Mouse (Mus musculus): Measurements from ENCODE around the gene Abcg4. TPM values are rescaled to one million over a fixed set of nuclear protein-coding genes. Genes with fewer than 3 reads are reported as not detected.

Gene Abcg4
- polyA plus RNA-seq, 1 experiment from 2014 or later: 3.0 TPM

DNA sequence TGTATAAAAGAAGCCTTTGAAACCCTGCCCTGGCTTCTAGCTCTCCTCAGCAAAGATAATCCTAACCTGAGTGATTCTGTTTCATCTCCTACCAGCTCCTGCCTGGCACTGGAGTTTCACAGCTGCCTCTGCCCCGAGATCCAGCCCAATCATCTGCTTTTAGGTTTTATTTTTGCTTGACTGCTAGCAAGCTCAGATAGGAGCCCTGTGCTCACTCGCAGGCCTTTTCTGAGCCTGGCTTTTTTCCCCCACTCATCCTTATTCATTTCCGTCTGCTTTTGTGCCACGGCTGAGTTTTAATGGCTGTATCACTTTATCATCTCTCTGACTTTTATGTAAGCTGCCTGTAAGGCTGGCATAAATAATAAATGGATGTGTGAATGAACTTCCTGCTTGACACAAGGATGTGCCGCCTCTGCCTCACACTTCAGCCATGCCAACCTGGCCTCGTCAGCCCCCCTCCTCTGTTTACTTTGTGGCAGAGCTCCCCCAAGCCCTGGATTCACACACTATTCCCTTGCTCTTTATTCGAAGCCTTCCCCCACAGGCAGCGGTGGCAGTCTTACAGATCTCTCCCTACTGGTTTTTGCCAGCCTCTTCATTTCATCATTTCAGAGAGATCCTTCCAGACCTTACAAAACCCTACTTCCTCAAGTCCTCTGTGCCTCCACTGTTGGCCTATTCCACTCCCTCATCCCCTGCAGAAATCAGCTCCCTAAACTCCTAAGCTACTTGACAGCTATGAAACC lies 21.8 kb downstream of the Abcg4 start:
- peaks cover 12% of the 10 kb centered on the region for H3K4me1 ChIP-seq (ENCODE audit: control insufficient read depth, insufficient read depth, low read length)
- WGBS: 63% methylated on average over 8 of the region's 8 CpGs
- peak overlapping the region; percentile 90; the same call in 1 of the 2 replicates for H3K27ac ChIP-seq (ENCODE audit: low read length)
- H3K4me3 ChIP-seq (ENCODE audit: low read length): peak overlapping the region; percentile 60
- H3K9me3 ChIP-seq (ENCODE audit: control insufficient read depth, low read length): no peaks in the 10 kb centered on the region
- H3K4me2 ChIP-seq (ENCODE audit: low read depth, low read length): peak overlapping the region; percentile 93
- no peak for ATAC-seq
- no peaks in the 10 kb centered on the region for H3K27me3 ChIP-seq (replicated peaks; ENCODE audit: control insufficient read depth, insufficient read depth, low read length)
- peak overlapping the region; percentile 99 for H3K9ac ChIP-seq (ENCODE audit: low read depth, low read length)
- no peaks in the 10 kb centered on the region for H3K36me3 ChIP-seq (ENCODE audit: control insufficient read depth, insufficient read depth, low read length)

DNA sequence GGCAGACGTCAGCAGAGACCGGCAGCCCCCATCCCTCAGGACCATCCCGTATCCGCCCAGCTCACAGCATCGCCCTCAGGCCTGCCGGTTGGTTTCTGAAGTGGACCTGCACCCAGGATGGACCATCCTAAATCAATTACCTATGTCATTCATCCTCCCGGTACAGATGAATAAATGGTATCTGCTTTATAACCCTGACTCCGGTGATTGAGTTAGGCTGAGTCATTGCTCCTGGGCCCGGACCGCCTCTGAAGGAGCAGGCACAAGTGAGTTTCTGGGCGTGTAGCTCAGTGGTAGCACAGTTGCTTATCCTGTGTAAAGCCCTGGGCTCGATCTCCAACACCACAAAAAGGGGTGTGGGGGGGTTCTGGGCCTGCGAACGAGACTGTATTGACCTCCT lies 27.0 kb downstream of the Abcg4 start:
- Histone ChIP-seq H3K36me3 (ENCODE audit: control insufficient read depth, insufficient read depth, low read length) (no peaks in the 10 kb centered on the region), H3K9me3 (ENCODE audit: control insufficient read depth, low read length) (no peaks in the 10 kb centered on the region), H3K9ac (ENCODE audit: low read depth, low read length) (no peak overlapping the region), H3K4me1 (ENCODE audit: control insufficient read depth, insufficient read depth, low read length) (no peaks in the 10 kb centered on the region), H3K27me3 (replicated peaks; ENCODE audit: control insufficient read depth, insufficient read depth, low read length) (no peaks in the 10 kb centered on the region), H3K4me3 (ENCODE audit: low read length) (no peak overlapping the region), H3K27ac (ENCODE audit: low read length) (no peak overlapping the region), H3K4me2 (ENCODE audit: low read depth, low read length) (no peak overlapping the region)
- WGBS: 73% methylated on average over 14 of the region's 14 CpGs
- ATAC-seq: no peak

DNA sequence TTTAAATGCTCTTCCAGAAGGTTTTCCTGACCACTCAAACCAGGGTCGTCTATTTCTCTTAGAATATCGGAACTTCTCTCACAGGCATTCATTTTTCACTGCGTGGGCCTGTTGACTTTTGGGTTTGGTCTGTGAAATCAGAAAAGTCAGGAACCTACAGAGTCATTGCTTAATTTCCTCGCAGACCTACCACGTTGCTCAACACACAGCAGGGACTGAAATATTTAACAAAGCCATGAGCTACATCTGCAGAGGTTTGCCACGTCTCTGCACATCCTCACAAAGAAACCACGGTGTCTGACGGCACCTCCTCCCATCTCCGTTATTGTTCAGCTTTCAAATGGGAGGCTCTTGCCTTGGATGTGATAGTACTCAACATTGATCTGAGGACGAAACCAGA lies 29.4 kb downstream of the Abcg4 start:
- WGBS: 80% methylated on average over 10 of the region's 10 CpGs
- Histone ChIP-seq H3K27me3 (replicated peaks; ENCODE audit: control insufficient read depth, insufficient read depth, low read length) (no peaks in the 10 kb centered on the region), H3K9ac (ENCODE audit: low read depth, low read length) (no peak overlapping the region), H3K9me3 (ENCODE audit: control insufficient read depth, low read length) (no peaks in the 10 kb centered on the region), H3K36me3 (ENCODE audit: control insufficient read depth, insufficient read depth, low read length) (no peaks in the 10 kb centered on the region), H3K4me2 (ENCODE audit: low read depth, low read length) (no peak overlapping the region), H3K27ac (ENCODE audit: low read length) (no peak overlapping the region), H3K4me1 (ENCODE audit: control insufficient read depth, insufficient read depth, low read length) (peaks cover 5% of the 10 kb centered on the region; the same call in 1 of the 2 replicates), H3K4me3 (ENCODE audit: low read length) (no peak overlapping the region)
- no peak for ATAC-seq

DNA sequence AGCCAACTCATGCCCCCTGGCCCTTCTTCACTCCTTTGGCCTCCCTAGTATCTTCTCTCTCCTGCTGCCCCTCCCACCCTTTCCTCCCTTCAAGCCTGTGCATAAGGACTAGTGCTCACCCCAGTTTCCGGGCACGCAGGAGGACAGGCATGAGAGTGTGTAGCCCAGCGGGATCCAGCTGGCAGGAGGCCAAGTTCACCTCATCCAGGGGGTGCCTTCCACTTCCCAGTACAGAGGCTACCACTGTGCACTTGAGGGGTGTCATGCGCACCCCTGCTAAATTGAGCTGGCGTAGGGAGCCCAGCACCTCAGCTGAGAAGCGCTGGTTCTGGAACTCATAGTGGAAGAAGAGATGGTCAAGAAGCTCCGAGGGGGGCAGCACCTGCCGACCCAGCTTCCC lies 32.2 kb downstream of the Abcg4 start:
- 79% methylated on average over 8 of the region's 8 CpGs for WGBS
- H3K27me3 ChIP-seq (replicated peaks; ENCODE audit: control insufficient read depth, insufficient read depth, low read length): no peaks in the 10 kb centered on the region
- no peaks in the 10 kb centered on the region for H3K36me3 ChIP-seq (ENCODE audit: control insufficient read depth, insufficient read depth, low read length)
- H3K9ac ChIP-seq (ENCODE audit: low read depth, low read length): no peak overlapping the region
- H3K27ac ChIP-seq (ENCODE audit: low read length): no peak overlapping the region
- no peaks in the 10 kb centered on the region for H3K9me3 ChIP-seq (ENCODE audit: control insufficient read depth, low read length)
- no peak overlapping the region for H3K4me3 ChIP-seq (ENCODE audit: low read length)
- no peak overlapping the region for H3K4me2 ChIP-seq (ENCODE audit: low read depth, low read length)
- H3K4me1 ChIP-seq (ENCODE audit: control insufficient read depth, insufficient read depth, low read length): peaks cover 10% of the 10 kb centered on the region; the same call in 1 of the 2 replicates
- ATAC-seq: no peak

DNA sequence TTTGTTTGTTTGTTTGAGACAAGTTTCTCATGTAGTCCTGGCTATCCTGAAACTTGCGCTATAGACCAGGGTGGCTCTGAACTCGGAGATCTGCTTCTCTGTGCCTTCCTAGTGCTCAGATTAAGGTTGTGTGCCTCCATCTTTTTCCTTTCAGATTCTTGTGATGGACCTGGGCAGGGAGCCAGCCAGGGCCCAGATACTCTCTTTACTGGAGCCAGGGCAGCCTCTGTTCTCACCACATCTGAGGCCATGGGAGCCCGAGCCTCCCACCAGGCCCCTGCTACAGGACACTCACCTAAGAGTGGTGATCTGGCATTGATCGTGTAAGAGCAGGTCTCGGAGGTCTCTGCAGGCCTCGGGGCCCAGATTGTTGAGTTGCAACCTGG lies 33.3 kb downstream of the Abcg4 start:
- ATAC-seq: no peak
- H3K36me3 ChIP-seq (ENCODE audit: control insufficient read depth, insufficient read depth, low read length): no peaks in the 10 kb centered on the region
- H3K4me1 ChIP-seq (ENCODE audit: control insufficient read depth, insufficient read depth, low read length): peaks cover 14% of the 10 kb centered on the region
- H3K9ac ChIP-seq (ENCODE audit: low read depth, low read length): no peak overlapping the region
- no peak overlapping the region for H3K4me3 ChIP-seq (ENCODE audit: low read length)
- H3K27ac ChIP-seq (ENCODE audit: low read length): no peak overlapping the region
- H3K9me3 ChIP-seq (ENCODE audit: control insufficient read depth, low read length): no peaks in the 10 kb centered on the region
- 59% methylated on average over 6 of the region's 6 CpGs for WGBS
- no peak overlapping the region for H3K4me2 ChIP-seq (ENCODE audit: low read depth, low read length)
- H3K27me3 ChIP-seq (replicated peaks; ENCODE audit: control insufficient read depth, insufficient read depth, low read length): no peaks in the 10 kb centered on the region

DNA sequence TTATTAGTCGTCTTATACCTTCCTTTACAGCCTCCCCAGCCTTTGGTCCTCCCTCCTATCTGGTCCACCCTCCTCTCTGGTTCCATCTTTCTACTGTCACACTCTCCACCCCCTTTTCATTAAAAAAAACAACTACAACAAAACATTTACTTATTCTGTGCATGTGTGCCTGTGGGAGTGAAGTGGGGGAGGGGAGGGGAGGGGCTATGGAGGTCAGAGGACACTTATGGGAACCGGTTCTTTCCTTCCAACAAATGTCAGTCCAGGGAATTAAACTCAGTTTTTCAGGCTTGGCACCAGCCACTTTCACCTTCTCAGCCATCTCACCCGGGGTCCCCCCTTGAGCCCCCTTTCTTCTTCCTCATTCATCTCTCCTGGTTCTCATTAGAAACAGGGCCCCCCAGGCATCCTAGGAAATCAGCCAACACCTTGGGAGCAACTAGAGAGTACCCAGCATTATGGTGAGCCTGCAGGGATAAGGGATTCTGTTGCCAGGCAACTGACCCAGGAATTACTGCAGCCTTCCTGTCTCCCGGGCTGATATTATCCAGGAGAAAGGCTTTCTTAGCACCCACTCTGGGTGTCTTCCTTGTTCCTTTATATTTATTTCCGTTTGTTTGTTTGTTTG lies 33.8 kb downstream of the Abcg4 start:
- H3K36me3 ChIP-seq (ENCODE audit: control insufficient read depth, insufficient read depth, low read length): no peaks in the 10 kb centered on the region
- H3K27me3 ChIP-seq (replicated peaks; ENCODE audit: control insufficient read depth, insufficient read depth, low read length): no peaks in the 10 kb centered on the region
- no peak overlapping the region for H3K4me2 ChIP-seq (ENCODE audit: low read depth, low read length)
- H3K9ac ChIP-seq (ENCODE audit: low read depth, low read length): no peak overlapping the region
- peaks cover 15% of the 10 kb centered on the region for H3K4me1 ChIP-seq (ENCODE audit: control insufficient read depth, insufficient read depth, low read length)
- H3K27ac ChIP-seq (ENCODE audit: low read length): no peak overlapping the region
- 17% methylated on average over 5 of the region's 5 CpGs for WGBS
- H3K9me3 ChIP-seq (ENCODE audit: control insufficient read depth, low read length): no peaks in the 10 kb centered on the region
- ATAC-seq: no peak
- H3K4me3 ChIP-seq (ENCODE audit: low read length): no peak overlapping the region

DNA sequence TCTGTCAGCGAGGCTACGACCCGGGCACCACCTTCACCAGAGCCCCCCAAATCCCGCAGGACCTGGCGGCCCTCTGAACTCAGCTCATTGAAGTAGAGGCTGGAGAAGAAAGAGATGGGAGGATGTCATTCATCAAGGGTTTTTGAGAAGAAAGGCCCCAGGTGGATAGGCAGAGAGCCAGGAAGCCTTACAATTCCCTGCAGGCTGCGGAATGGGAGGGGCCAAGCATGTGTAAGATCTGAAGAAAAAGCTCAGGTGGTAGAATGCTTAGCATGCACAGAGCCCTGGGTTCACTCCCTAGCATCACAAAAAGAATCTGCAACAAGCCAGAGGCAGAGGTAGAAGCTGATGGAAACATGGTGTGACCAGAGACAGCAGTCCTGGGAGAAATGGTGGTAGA lies 35.0 kb downstream of the Abcg4 start:
- H3K4me3 ChIP-seq (ENCODE audit: low read length): no peak overlapping the region
- H3K27ac ChIP-seq (ENCODE audit: low read length): no peak overlapping the region
- no peak for ATAC-seq
- 84% methylated on average over 6 of the region's 6 CpGs for WGBS
- H3K9ac ChIP-seq (ENCODE audit: low read depth, low read length): no peak overlapping the region
- H3K4me2 ChIP-seq (ENCODE audit: low read depth, low read length): no peak overlapping the region
- H3K27me3 ChIP-seq (replicated peaks; ENCODE audit: control insufficient read depth, insufficient read depth, low read length): no peaks in the 10 kb centered on the region
- no peaks in the 10 kb centered on the region for H3K36me3 ChIP-seq (ENCODE audit: control insufficient read depth, insufficient read depth, low read length)
- H3K9me3 ChIP-seq (ENCODE audit: control insufficient read depth, low read length): no peaks in the 10 kb centered on the region
- H3K4me1 ChIP-seq (ENCODE audit: control insufficient read depth, insufficient read depth, low read length): peaks cover 16% of the 10 kb centered on the region

DNA sequence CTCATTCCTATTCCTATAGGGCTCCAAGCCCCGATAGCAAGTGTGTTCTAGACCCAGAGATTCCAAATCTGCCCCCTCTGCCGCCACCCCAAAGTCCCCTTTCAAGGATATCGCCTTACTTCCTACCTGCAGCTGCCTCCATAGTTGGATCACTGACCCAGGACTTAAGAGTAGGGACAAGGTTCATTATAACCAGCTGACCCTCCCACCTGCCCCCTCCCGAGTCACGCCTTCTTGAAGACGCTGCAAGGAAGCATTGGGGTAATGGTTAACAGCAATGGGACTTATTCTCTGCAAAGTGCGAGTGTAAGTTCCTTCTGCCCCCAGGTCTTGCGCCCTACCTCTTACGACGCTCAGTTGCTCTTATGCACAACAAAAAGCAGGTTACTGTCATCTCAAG lies 37.1 kb downstream of the Abcg4 start, which contains the start of gene Pdzd3:
TSS of gene Pdzd3 (minus strand) at position 158 of the 400 bp plus-strand sequence.
- Histone ChIP-seq H3K4me3 (ENCODE audit: low read length) (peak within 1 kb of the TSS; percentile 41), H3K4me2 (ENCODE audit: low read depth, low read length) (peak within 1 kb of the TSS; percentile 44), H3K9ac (ENCODE audit: low read depth, low read length) (peak within 1 kb of the TSS; percentile 50), H3K9me3 (ENCODE audit: control insufficient read depth, low read length) (no peaks in the 10 kb centered on the region), H3K36me3 (ENCODE audit: control insufficient read depth, insufficient read depth, low read length) (no peaks in the 10 kb centered on the region), H3K27ac (ENCODE audit: low read length) (peak within 1 kb of the TSS; percentile 11), H3K27me3 (replicated peaks; ENCODE audit: control insufficient read depth, insufficient read depth, low read length) (no peaks in the 10 kb centered on the region), H3K4me1 (ENCODE audit: control insufficient read depth, insufficient read depth, low read length) (peaks cover 16% of the 10 kb centered on the region)
- ATAC-seq: peak; percentile 86
- WGBS: 52% methylated on average over 10 of the region's 10 CpGs

DNA sequence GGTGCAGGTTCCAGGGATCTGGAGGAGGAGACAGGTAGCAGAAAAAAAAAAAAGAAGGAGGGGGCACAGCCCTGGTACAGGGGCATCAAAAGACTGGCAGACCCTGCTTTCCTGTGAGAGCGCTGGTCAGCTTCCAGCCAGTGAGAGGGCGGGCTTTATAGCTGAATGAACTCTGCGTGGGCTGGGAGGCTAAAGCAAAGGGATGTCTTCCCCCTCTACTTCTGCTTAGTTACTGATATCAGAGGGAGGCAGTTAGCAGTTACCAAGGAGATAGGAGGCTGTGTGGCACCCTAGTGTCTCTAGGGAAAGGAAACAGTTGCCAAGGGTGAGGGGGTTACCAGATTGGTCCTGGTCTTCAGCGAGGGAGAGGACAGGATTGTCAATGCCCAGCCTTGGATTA lies 38.0 kb downstream of the Abcg4 start:
- Histone ChIP-seq H3K36me3 (ENCODE audit: control insufficient read depth, insufficient read depth, low read length) (no peaks in the 10 kb centered on the region), H3K27me3 (replicated peaks; ENCODE audit: control insufficient read depth, insufficient read depth, low read length) (no peaks in the 10 kb centered on the region), H3K9ac (ENCODE audit: low read depth, low read length) (peak overlapping the region; percentile 50), H3K4me2 (ENCODE audit: low read depth, low read length) (peak overlapping the region; percentile 44), H3K4me3 (ENCODE audit: low read length) (peak overlapping the region; percentile 41), H3K27ac (ENCODE audit: low read length) (no peak overlapping the region), H3K9me3 (ENCODE audit: control insufficient read depth, low read length) (no peaks in the 10 kb centered on the region), H3K4me1 (ENCODE audit: control insufficient read depth, insufficient read depth, low read length) (peaks cover 16% of the 10 kb centered on the region)
- WGBS: 68% methylated on average over 4 of the region's 4 CpGs
- ATAC-seq: no peak

All from intestine, embryonic 16.5 days (tissue).